Mouse (Mus musculus) heart, embryonic 11.5 days (tissue): ENCODE results near the gene Tcaim. TPM values are rescaled to one million over a fixed set of nuclear protein-coding genes. Genes with fewer than 3 reads are reported as not detected.
"Not testable (repeated sequence)": the region's sequence is repeated elsewhere in the genome, so short reads cannot be mapped to it uniquely, and the experiment has no call there.

Experiments
- ATAC-seq: fragments of 200-750 bp; cut with Nextera tagmentation; replicated peaks from 2 replicates; pipeline ENCODE4 v1.8.0; 2017; ENCODE audit warnings: moderate library complexity; ENCODE audit not compliant: insufficient number of reproducible peaks, low FRiP score, low TSS enrichment
- H3K27ac ChIP-seq: fragments of 300-500 bp; sonication (generic); 2 replicates; pipeline ENCODE4 v1.5.1; 2014; ENCODE audit warnings: mild to moderate bottlenecking, low read depth, low read length
- H3K27me3 ChIP-seq: fragments of 300-500 bp; sonication (generic); 2 replicates; pipeline ENCODE4 v1.6.1; 2014; ENCODE audit warnings: mild to moderate bottlenecking, low read length, mixed read lengths; ENCODE audit not compliant: control insufficient read depth, insufficient read depth
- H3K36me3 ChIP-seq: fragments of 300-500 bp; sonication (generic); 2 replicates; pipeline ENCODE4 v1.6.1; 2014; ENCODE audit warnings: mild to moderate bottlenecking, low read length, moderate library complexity, mixed read lengths; ENCODE audit not compliant: control insufficient read depth, insufficient read depth
- H3K4me1 ChIP-seq: fragments of 300-500 bp; sonication (generic); 2 replicates; pipeline ENCODE4 v1.6.1; 2014; ENCODE audit warnings: low read length; ENCODE audit not compliant: control insufficient read depth, insufficient read depth
- H3K4me2 ChIP-seq: fragments of 300-500 bp; sonication (generic); 2 replicates; pipeline ENCODE4 v1.6.1; 2014; ENCODE audit warnings: mild to moderate bottlenecking, moderate library complexity
- H3K4me3 ChIP-seq: fragments of 300-500 bp; sonication (generic); 2 replicates; pipeline ENCODE4 v1.5.1; 2014; ENCODE audit warnings: low read depth, low read length
- H3K9ac ChIP-seq: fragments of 300-500 bp; sonication (generic); 2 replicates; pipeline ENCODE4 v1.6.1; 2014; ENCODE audit warnings: mild to moderate bottlenecking, low read depth, low read length, moderate library complexity
- H3K9me3 ChIP-seq: fragments of 300-500 bp; sonication (generic); replicated peaks from 2 replicates; pipeline ENCODE4 v1.6.1; 2016; ENCODE audit warnings: low read length; ENCODE audit not compliant: control insufficient read depth
- WGBS: fragments of 180-500 bp; shearing (Covaris S2); extraction: QIAGEN DNeasy Blood & Tissue Kit; methylation state at CpG from one replicate; pipeline ENCODE4 v1.1.7; 2014; ENCODE audit not compliant: insufficient replicate concordance; 5-methylcytosine and 5-hydroxymethylcytosine counted together
- polyA plus RNA-seq: library from polyadenylated mRNA; unstranded; fragments of >200 nt; fragmentation: Nextera tagmentation; extraction: Ambion mirVana; gene quantifications from 2 replicates; pipeline ENCODE4 v1.2.1, GENCODE M21; 2014

Gene Tcaim
- polyA plus RNA-seq, 1 experiment from 2014 or later: 4.4 TPM

GRCm38 (mm10) chr9:122837680-122838079, 32.3 kb downstream of the Tcaim start:
- 22% methylated on average over 16 of the region's 16 CpGs for WGBS
- Histone ChIP-seq H3K27me3 (no peaks in the 10 kb centered on the region), H3K9ac (no peak overlapping the region), H3K36me3 (no peaks in the 10 kb centered on the region), H3K4me2 (peak overlapping the region; percentile 52), H3K9me3 (no peaks in the 10 kb centered on the region), H3K4me1 (no peaks in the 10 kb centered on the region), H3K27ac (no peak overlapping the region), H3K4me3 (no peak overlapping the region)
- ATAC-seq: no peak

- no peak within 1 kb of the TSS for H3K4me3 ChIP-seq
- no peak for ATAC-seq
- H3K9ac ChIP-seq: no peak within 1 kb of the TSS
- 76% methylated on average over 3 of the region's 3 CpGs for WGBS
- H3K27ac ChIP-seq: no peak within 1 kb of the TSS
- no peaks in the 10 kb centered on the region for H3K9me3 ChIP-seq
- peaks cover 3% of the 10 kb centered on the region for H3K36me3 ChIP-seq
- no peak within 1 kb of the TSS for H3K4me2 ChIP-seq
- no peaks in the 10 kb centered on the region for H3K27me3 ChIP-seq
- no peaks in the 10 kb centered on the region for H3K4me1 ChIP-seq
These were observed 38.4 kb downstream of the Tcaim start, which contains the start of gene Gm35549 for GRCm38 (mm10) chr9:122843760-122844159. Gm35549 (minus strand) TSS chr9:122844035.

DNA sequence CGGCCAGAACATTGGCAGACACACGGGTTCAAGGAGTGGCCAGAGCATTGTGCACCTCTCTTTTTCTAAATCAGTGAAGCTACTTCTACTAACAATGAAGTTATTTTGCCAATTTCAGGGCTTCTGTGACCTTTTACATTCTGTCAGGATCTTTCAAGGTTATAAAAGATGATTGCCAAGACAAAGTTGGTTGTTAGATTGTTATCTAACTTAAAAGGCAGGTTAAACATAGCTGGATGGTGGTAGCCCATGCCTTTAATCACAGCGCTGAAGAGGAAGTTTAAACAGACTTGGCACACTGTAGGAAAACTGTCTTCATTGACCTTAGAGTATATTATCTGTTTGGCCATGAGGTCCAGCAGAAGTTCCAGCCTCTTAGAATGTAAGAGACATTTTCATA, 40.3 kb downstream of the Tcaim start:
- no peak for ATAC-seq
- WGBS: 75% methylated on average over 3 of the region's 3 CpGs
- H3K27ac ChIP-seq: no peak overlapping the region
- H3K36me3 ChIP-seq: peaks cover 18% of the 10 kb centered on the region
- H3K9me3 ChIP-seq: no peaks in the 10 kb centered on the region; the same call in 1 of the 2 replicates
- H3K4me1 ChIP-seq: no peaks in the 10 kb centered on the region
- no peak overlapping the region for H3K4me3 ChIP-seq
- no peak overlapping the region for H3K4me2 ChIP-seq
- H3K9ac ChIP-seq: no peak overlapping the region
- H3K27me3 ChIP-seq: no peaks in the 10 kb centered on the region

- Histone ChIP-seq H3K9ac (no peak overlapping the region), H3K36me3 (peaks cover 19% of the 10 kb centered on the region), H3K4me2 (no peak overlapping the region), H3K27me3 (no peaks in the 10 kb centered on the region), H3K4me1 (no peaks in the 10 kb centered on the region), H3K27ac (no peak overlapping the region), H3K4me3 (no peak overlapping the region), H3K9me3 (no peaks in the 10 kb centered on the region; the same call in 1 of the 2 replicates)
- no peak for ATAC-seq
These were observed 40.8 kb downstream of the Tcaim start for GRCm38 (mm10) chr9:122846156-122846555.

GRCm38 (mm10) chr9:122847811-122848311, 42.5 kb downstream of the Tcaim start:
- WGBS: 85% methylated on average over 6 of the region's 8 CpGs
- ATAC-seq, H3K9ac ChIP-seq, H3K27ac ChIP-seq, H3K27me3 ChIP-seq, H3K9me3 ChIP-seq, H3K4me3 ChIP-seq, H3K4me2 ChIP-seq, H3K4me1 ChIP-seq: not testable (repeated sequence)
- peaks cover 32% of the 10 kb centered on the region for H3K36me3 ChIP-seq

GRCm38 (mm10) chr9:122854526-122854925, 49.2 kb downstream of the Tcaim start:
- H3K9ac ChIP-seq: no peak overlapping the region
- ATAC-seq: no peak
- peaks cover 84% of the 10 kb centered on the region for H3K36me3 ChIP-seq
- no peak overlapping the region for H3K4me3 ChIP-seq
- H3K4me2 ChIP-seq: no peak overlapping the region
- WGBS: 96% methylated on average over 7 of the region's 7 CpGs
- H3K9me3 ChIP-seq: peaks cover 10% of the 10 kb centered on the region
- H3K27me3 ChIP-seq: no peaks in the 10 kb centered on the region
- H3K4me1 ChIP-seq: no peaks in the 10 kb centered on the region
- H3K27ac ChIP-seq: no peak overlapping the region

DNA sequence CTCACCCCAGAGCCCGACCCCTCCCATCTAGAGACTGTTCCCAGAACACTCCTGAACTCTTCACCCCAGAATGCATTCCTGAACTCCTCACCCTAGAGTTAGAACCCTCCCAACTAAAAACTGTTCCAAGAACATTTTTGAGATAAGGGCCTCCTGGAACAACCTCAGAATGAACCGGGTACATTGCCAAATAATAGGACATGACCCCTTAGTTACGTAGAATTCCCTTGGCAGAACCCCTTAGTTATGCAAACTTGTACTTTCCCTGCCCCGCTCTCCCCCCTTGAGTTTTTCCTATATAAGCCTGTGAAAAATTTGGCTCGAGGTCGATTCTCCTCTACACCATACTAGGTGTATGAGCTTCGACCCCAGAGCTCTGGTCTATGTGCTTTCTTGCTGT, 49.8 kb downstream of the Tcaim start:
- 74% methylated on average over 2 of the region's 7 CpGs for WGBS
- ATAC-seq: not testable (repeated sequence)

DNA sequence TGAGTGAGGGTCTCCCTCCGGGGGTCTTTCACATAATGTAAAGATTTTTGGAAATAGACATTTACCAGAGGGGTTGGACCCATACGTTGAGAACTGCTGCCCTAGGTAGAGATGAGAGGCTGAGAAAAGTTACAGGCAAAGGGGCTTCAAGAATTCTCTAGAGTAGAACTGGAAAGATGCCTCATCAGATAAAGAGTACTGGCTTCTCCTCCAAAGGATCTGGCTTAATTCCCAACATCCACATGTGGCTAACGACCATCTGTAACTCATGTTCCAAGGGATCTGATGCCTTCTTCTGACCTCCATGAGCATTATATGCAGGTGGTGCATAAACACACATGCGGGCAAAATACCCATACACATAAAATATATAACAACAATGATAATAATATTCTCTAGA, 50.3 kb downstream of the Tcaim start:
- H3K36me3 ChIP-seq: peaks cover 85% of the 10 kb centered on the region
- H3K4me1 ChIP-seq: no peaks in the 10 kb centered on the region
- H3K27ac ChIP-seq: no peak overlapping the region
- no peak overlapping the region for H3K4me3 ChIP-seq
- peaks cover 11% of the 10 kb centered on the region for H3K9me3 ChIP-seq
- no peak overlapping the region for H3K4me2 ChIP-seq
- ATAC-seq: no peak
- no peaks in the 10 kb centered on the region for H3K27me3 ChIP-seq
- H3K9ac ChIP-seq: no peak overlapping the region
- 91% methylated on average over 4 of the region's 4 CpGs for WGBS

More for the DNA sequence above, 49.8 kb downstream of the Tcaim start:
- not testable (repeated sequence) for H3K4me1 ChIP-seq, H3K4me2 ChIP-seq, H3K27me3 ChIP-seq, H3K4me3 ChIP-seq, H3K27ac ChIP-seq, H3K9ac ChIP-seq
- peaks cover 11% of the 10 kb centered on the region for H3K9me3 ChIP-seq
- H3K36me3 ChIP-seq: peaks cover 85% of the 10 kb centered on the region

DNA sequence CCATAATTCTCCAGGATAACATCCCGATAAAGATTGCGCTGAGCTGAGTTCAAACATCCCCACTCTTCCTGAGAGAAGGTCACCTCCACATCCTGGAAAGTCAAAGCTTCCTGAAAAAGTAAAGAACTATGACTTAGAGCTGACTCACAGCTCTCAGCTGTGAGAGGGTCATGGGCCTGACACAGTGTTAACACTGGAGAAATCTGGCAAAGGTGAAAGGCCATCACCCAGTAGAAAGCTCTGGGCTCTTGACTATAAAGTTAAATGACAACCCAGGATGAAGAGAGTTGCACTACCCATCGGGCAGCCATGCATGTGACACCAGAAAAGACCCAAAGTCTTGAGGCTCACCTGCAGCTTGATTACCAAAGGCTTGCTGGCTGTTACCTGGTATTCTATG, 51.4 kb downstream of the Tcaim start:
- H3K36me3 ChIP-seq: peaks cover 93% of the 10 kb centered on the region
- no peak overlapping the region for H3K27ac ChIP-seq
- no peaks in the 10 kb centered on the region for H3K27me3 ChIP-seq

More for the DNA sequence above, 51.4 kb downstream of the Tcaim start:
- no peak for ATAC-seq
- peaks cover 13% of the 10 kb centered on the region for H3K9me3 ChIP-seq
- H3K4me3 ChIP-seq: no peak overlapping the region
- WGBS: 93% methylated on average over 3 of the region's 3 CpGs
- H3K4me1 ChIP-seq: no peaks in the 10 kb centered on the region
- no peak overlapping the region for H3K9ac ChIP-seq
- no peak overlapping the region for H3K4me2 ChIP-seq
